Mouse (Mus musculus) hindbrain, embryonic 10.5 days (tissue): ENCODE results near the gene Gm7942. TPM values are rescaled to one million over a fixed set of nuclear protein-coding genes. Genes with fewer than 3 reads are reported as not detected.
"Not testable (repeated sequence)": the region's sequence is repeated elsewhere in the genome, so short reads cannot be mapped to it uniquely, and the experiment has no call there.

Experiments
- DNase-seq: peaks from one replicate; pipeline ENCODE4 v3.0.0-alpha.2; 2017; ENCODE audit warnings: low spot score
- H3K27ac ChIP-seq: fragments of 300-500 bp; sonication (generic); 2 replicates; pipeline ENCODE4 v1.5.1; 2016; ENCODE audit warnings: mild to moderate bottlenecking, moderate library complexity
- H3K27me3 ChIP-seq: fragments of 300-500 bp; sonication (generic); 2 replicates; pipeline ENCODE4 v1.6.1; 2016; ENCODE audit warnings: mild to moderate bottlenecking; ENCODE audit not compliant: poor library complexity, insufficient read depth, severe bottlenecking
- H3K36me3 ChIP-seq: fragments of 300-500 bp; sonication (generic); 2 replicates; pipeline ENCODE4 v1.6.1; 2016; ENCODE audit warnings: mild to moderate bottlenecking, moderate library complexity
- H3K4me1 ChIP-seq: fragments of 300-500 bp; sonication (generic); replicated peaks from 2 replicates; pipeline ENCODE4 v1.6.1; 2016; ENCODE audit warnings: mild to moderate bottlenecking
- H3K4me3 ChIP-seq: fragments of 300-500 bp; sonication (generic); 2 replicates; pipeline ENCODE4 v1.5.1; 2016; ENCODE audit warnings: mild to moderate bottlenecking, moderate library complexity
- H3K9me3 ChIP-seq: fragments of 300-500 bp; sonication (generic); 2 replicates; pipeline ENCODE4 v1.6.1; 2016; ENCODE audit warnings: mild to moderate bottlenecking, moderate library complexity
- WGBS: fragments of 180-500 bp; shearing (Covaris S2); methylation state at CpG from one replicate; pipeline ENCODE4 v1.1.7; 2016; 5-methylcytosine and 5-hydroxymethylcytosine counted together
- polyA plus RNA-seq: library from polyadenylated mRNA; unstranded; fragments of >200 nt; fragmentation: Nextera tagmentation; extraction: Ambion mirVana; gene quantifications from 2 replicates; pipeline ENCODE4 v1.2.1, GENCODE M21; 2016

Gm7942 gene
- not detected in 2 replicates for polyA plus RNA-seq

DNA sequence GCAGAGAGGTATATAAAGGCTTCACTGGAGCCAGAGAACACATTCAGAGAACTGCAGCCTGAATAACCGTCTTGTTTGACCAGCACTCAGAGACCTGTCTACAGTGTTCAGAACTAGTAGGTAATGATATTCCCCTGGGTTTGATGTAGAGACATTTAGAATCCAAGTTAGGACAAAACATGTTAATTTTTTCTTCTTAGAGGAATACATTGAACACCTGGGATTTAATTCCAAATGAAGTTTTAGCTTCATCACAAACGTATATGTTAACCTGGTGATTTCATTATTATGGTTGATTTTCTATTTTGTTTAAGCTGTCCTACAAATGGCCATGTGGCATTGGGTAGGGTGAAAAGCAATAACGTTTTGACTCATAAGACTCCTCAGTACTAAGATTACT lies at the start of gene Gm7942:
Gene Gm7942, plus strand, starts transcription at position 301 of the 400 bp plus-strand sequence.
- not testable (repeated sequence) for H3K9me3 ChIP-seq, H3K4me3 ChIP-seq, H3K4me1 ChIP-seq, H3K27ac ChIP-seq, DNase-seq, H3K27me3 ChIP-seq, H3K36me3 ChIP-seq
- no CpG with 5 or more reads among the region's 3 CpGs for WGBS

Other genes starting within 250 kb of the Gm7942 start
- not detected in 2 replicates for gene Gm3183, start 241.5 kb upstream of the Gm7942 start, polyA plus RNA-seq
- gene Gm6367, start 118.3 kb upstream of the Gm7942 start, polyA plus RNA-seq = not detected in 2 replicates
- not detected in 2 replicates for gene Gm16513, start 75.7 kb downstream of the Gm7942 start, polyA plus RNA-seq
- gene Gm10424, start 165.8 kb downstream of the Gm7942 start, polyA plus RNA-seq = not detected in 2 replicates
- not detected in 2 replicates for gene Gm3259, start 199.0 kb downstream of the Gm7942 start, polyA plus RNA-seq